Comparison of ENCODE assay signal across 7 mouse cellular contexts in the genomic region with DNA sequence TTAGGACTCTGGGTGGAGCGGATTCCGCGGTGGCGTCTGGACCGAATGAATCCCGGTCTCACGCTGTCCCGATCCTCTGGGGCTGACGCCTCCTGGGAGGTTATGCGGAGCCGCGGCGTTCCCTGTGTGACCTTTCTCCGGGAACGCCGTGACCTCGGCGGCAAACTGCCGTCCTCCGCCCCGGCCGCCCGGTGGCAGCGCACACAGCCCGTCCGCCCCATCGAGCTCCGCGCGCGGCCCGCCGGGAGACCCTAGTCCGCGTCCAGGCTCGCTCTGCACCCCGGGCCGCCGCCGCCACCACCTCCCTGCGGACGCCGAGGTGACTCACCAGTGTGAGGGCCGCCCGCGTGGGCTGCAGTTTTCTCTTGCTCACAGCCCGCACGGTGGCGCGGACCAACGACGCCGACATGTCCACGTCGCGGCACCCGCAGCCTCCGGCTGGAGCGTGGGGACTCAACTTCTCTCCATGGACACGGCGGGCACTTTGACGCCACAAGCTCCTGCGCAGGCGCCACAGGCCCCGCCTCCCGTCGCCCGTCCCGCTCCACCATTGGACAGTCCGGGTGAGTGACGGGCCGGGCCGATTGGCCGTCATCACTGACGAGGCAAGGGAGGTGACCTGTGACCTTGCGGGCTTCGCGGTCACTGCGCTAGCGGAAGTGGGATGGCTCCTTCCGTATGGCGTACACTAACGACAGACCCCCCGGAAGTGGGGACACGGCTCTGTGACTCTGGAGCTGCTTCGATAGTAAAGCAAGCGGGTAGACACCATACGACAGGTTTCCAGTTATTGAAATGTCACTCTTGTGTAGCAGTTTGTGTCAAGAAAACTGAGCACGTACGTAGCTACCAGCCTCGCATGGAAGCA. TPM values are rescaled to one million over a fixed set of nuclear protein-coding genes. Genes with fewer than 3 reads are reported as not detected.
DNase-seq lines count a peak whose midpoint lies in the region; ATAC-seq lines count a peak whose summit lies in the region.

Gene Isca1, minus strand, starts transcription at position 515 of the 868 bp plus-strand sequence.

- peak within 1 kb of the TSS; percentile 74 for H3K4me2 ChIP-seq in embryonic facial prominence, embryonic 11.5 days (ENCODE audit: low read depth, low read length)
- H3K4me2 ChIP-seq in limb, embryonic 11.5 days (ENCODE audit: low read depth, severe bottlenecking) = peak within 1 kb of the TSS; percentile 74
- peak within 1 kb of the TSS; percentile 70 for H3K4me2 ChIP-seq in midbrain, embryonic 14.5 days (ENCODE audit: low read length)

- DNase-seq in adrenal gland, postnatal 14 days = peak; percentile 100
- DNase-seq in embryonic facial prominence, embryonic 11.5 days (ENCODE audit: low spot score) = peak; percentile 98
- peak; percentile 100 for DNase-seq in heart, adult 11 months
- DNase-seq in kidney, adult 18-20 months = peak; percentile 99
- peak; percentile 99 for DNase-seq in limb, embryonic 11.5 days (ENCODE audit: low spot score)
- peak; percentile 98 for DNase-seq in midbrain, embryonic 14.5 days
- DNase-seq in spleen, adult 18-20 months = peak; percentile 98 to 99

- peak within 1 kb of the TSS; percentile 85 for H3K9ac ChIP-seq in embryonic facial prominence, embryonic 11.5 days (replicated peaks; ENCODE audit: low read length)
- peak within 1 kb of the TSS; percentile 84 for H3K9ac ChIP-seq in limb, embryonic 11.5 days (ENCODE audit: low read length)
- peak within 1 kb of the TSS; percentile 75 for H3K9ac ChIP-seq in midbrain, embryonic 14.5 days (replicated peaks; ENCODE audit: low read length)

- H3K4me3 ChIP-seq in embryonic facial prominence, embryonic 11.5 days (ENCODE audit: low read depth, low read length) = peak within 1 kb of the TSS; percentile 83
- peak within 1 kb of the TSS; percentile 81 for H3K4me3 ChIP-seq in limb, embryonic 11.5 days (ENCODE audit: low read depth, low read length)
- H3K4me3 ChIP-seq in midbrain, embryonic 14.5 days (replicated peaks; ENCODE audit: low read depth, low read length) = peak within 1 kb of the TSS; percentile 90

- peak within 1 kb of the TSS; percentile 92 for H3K27ac ChIP-seq in embryonic facial prominence, embryonic 11.5 days (replicated peaks; ENCODE audit: low read depth, low read length)
- H3K27ac ChIP-seq in limb, embryonic 11.5 days (replicated peaks; ENCODE audit: low read depth, low read length) = peak within 1 kb of the TSS; percentile 94
- H3K27ac ChIP-seq in midbrain, embryonic 14.5 days (replicated peaks; ENCODE audit: low read depth, low read length) = peak within 1 kb of the TSS; percentile 99

- no peaks in the 10 kb centered on the region; the same call in 1 of the 2 replicates for H3K4me1 ChIP-seq in embryonic facial prominence, embryonic 11.5 days (ENCODE audit: control insufficient read depth, insufficient read depth, low read length)
- H3K4me1 ChIP-seq in limb, embryonic 11.5 days (ENCODE audit: control insufficient read depth, insufficient read depth, low read length) = peaks cover 16% of the 10 kb centered on the region
- peaks cover 33% of the 10 kb centered on the region for H3K4me1 ChIP-seq in midbrain, embryonic 14.5 days (ENCODE audit: control insufficient read depth, insufficient read depth, low read length)

- WGBS in embryonic facial prominence, embryonic 11.5 days = under 1% methylated on average over 86 of the region's 91 CpGs
- WGBS in limb, embryonic 11.5 days = under 1% methylated on average over 90 of the region's 91 CpGs
- WGBS in midbrain, embryonic 14.5 days = under 1% methylated on average over 90 of the region's 91 CpGs

- no peaks in the 10 kb centered on the region; the same call in 1 of the 2 replicates for H3K36me3 ChIP-seq in embryonic facial prominence, embryonic 11.5 days (replicated peaks; ENCODE audit: control insufficient read depth, insufficient read depth, low read depth, low read length)
- peaks cover 4% of the 10 kb centered on the region; the same call in 1 of the 2 replicates for H3K36me3 ChIP-seq in limb, embryonic 11.5 days (ENCODE audit: control insufficient read depth, insufficient read depth, low read length)
- H3K36me3 ChIP-seq in midbrain, embryonic 14.5 days (ENCODE audit: control insufficient read depth, insufficient read depth, low read length) = peaks cover 23% of the 10 kb centered on the region

- no peaks in the 10 kb centered on the region for H3K27me3 ChIP-seq in embryonic facial prominence, embryonic 11.5 days (ENCODE audit: control insufficient read depth, insufficient read depth, low read length)
- no peaks in the 10 kb centered on the region for H3K27me3 ChIP-seq in limb, embryonic 11.5 days (ENCODE audit: control insufficient read depth, insufficient read depth, low read length)
- H3K27me3 ChIP-seq in midbrain, embryonic 14.5 days (ENCODE audit: control insufficient read depth, insufficient read depth, low read length) = no peaks in the 10 kb centered on the region

- H3K9me3 ChIP-seq in embryonic facial prominence, embryonic 11.5 days (replicated peaks; ENCODE audit: control insufficient read depth, low read length) = no peaks in the 10 kb centered on the region
- H3K9me3 ChIP-seq in limb, embryonic 11.5 days (ENCODE audit: control insufficient read depth, low read length) = no peaks in the 10 kb centered on the region
- H3K9me3 ChIP-seq in midbrain, embryonic 14.5 days (ENCODE audit: control insufficient read depth, low read length) = no peaks in the 10 kb centered on the region

- ATAC-seq in embryonic facial prominence, embryonic 11.5 days (replicated peaks; ENCODE audit: insufficient number of reproducible peaks, low FRiP score, low TSS enrichment, low read depth) = peak; percentile 97
- peak; percentile 98 for ATAC-seq in limb, embryonic 11.5 days (ENCODE audit: insufficient number of reproducible peaks, low FRiP score, low TSS enrichment, low read depth)
- ATAC-seq in midbrain, embryonic 14.5 days (ENCODE audit: low FRiP score, low TSS enrichment) = peak; percentile 99

RNA-seq across cellular contexts. Expression of gene Isca1, which starts in this region (rescaled TPM):
- total RNA-seq in adrenal gland, postnatal 14 days (2021) = 136 and 140 TPM in 2 replicates
- polyA plus RNA-seq in embryonic facial prominence, embryonic 11.5 days (2014; fragmentation: Nextera tagmentation; extraction: Ambion mirVana) = 117 and 125 TPM in 2 replicates
- 103 and 108 TPM in 2 replicates for polyA plus RNA-seq in limb, embryonic 11.5 days (2014; fragmentation: Nextera tagmentation; extraction: Ambion mirVana)
- 171 and 194 TPM in 2 replicates for polyA plus RNA-seq in midbrain, embryonic 14.5 days (2014; fragmentation: Nextera tagmentation; extraction: Ambion mirVana)

Comparison
In these comparisons a context has a peak if more than half of its experiments do, and no peak if none do; other contexts are left out.
1. Peak in every context shown above with its lines: DNase-seq, ATAC-seq, H3K4me3 ChIP-seq and H3K27ac ChIP-seq.